ENCODE assay signal across 10 mouse cellular contexts in genomic region chr8:121570335-121570734, GRCm38 (mm10). TPM values are rescaled to one million over a fixed set of nuclear protein-coding genes. Genes with fewer than 3 reads are reported as not detected.
DNase-seq lines count a peak whose midpoint lies in the region; ATAC-seq lines count a peak whose summit lies in the region.
"Had no signal": no experiment of that assay in that cellular context is flagged by ENCODE, and none has a peak within 500 bp of the region (broad histone marks: within the 10 kb centered on the region; RNA-seq: fewer than 3 reads in every experiment).

No protein-coding gene starts in this region.

- H3K9ac ChIP-seq in liver, embryonic 15.5 days: no peak overlapping the region

- peaks cover 59% of the 10 kb centered on the region for H3K4me1 ChIP-seq in liver, embryonic 15.5 days (replicated peaks)

- H3K27ac ChIP-seq in liver, embryonic 15.5 days (replicated peaks): peak overlapping the region; percentile 7; the same call in 1 of the 2 replicates

- H3K4me2 ChIP-seq in liver, embryonic 15.5 days: peak overlapping the region; percentile 54

- ATAC-seq in liver, embryonic 15.5 days (ENCODE audit: insufficient read depth): peak; percentile 10; the same call in 1 of the 2 replicates
- no peak for ATAC-seq in CD4-positive, CD25-positive, alpha-beta regulatory T cell, adult 4 months

- H3K27me3 ChIP-seq in liver, embryonic 15.5 days: no peaks in the 10 kb centered on the region

- WGBS in liver, embryonic 15.5 days (ENCODE audit: insufficient replicate concordance): 43% methylated on average over 21 of the region's 21 CpGs

- H3K9me3 ChIP-seq in liver, embryonic 15.5 days (replicated peaks): no peaks in the 10 kb centered on the region

- 0 out of 2 replicates have a peak, but pooled peaks cover 5% of the 10 kb centered on the region for H3K36me3 ChIP-seq in liver, embryonic 15.5 days (replicated peaks)

- H3K4me3 ChIP-seq in liver, embryonic 15.5 days (replicated peaks): peak overlapping the region; percentile 18

- DNase-seq in adrenal gland, adult 2 months: peak; percentile 79
- DNase-seq in adrenal gland, postnatal 4 days (ENCODE audit: low spot score in 2 of 2): no peak
- peak; percentile 55 for DNase-seq in right cerebral cortex, adult 18-20 months
- no peak for DNase-seq in right cerebral cortex, postnatal 14 days
- peak; percentile 74 for DNase-seq in skeletal muscle tissue, adult 2 months (ENCODE audit: low read depth, low spot score)
- no peak for DNase-seq in neural tube, embryonic 10.5 days (ENCODE audit: extremely low spot score, low spot score)

RNA-seq across cellular contexts. Expression of gene Fbxo31, which starts 8.3 kb away (rescaled TPM):
- total RNA-seq in adrenal gland, adult 2 months (2021): 10 to 100 TPM; 35.1 to 40.0 TPM
- polyA plus RNA-seq in adrenal gland, adult 2 months (2012; rRNA removed): 61.4 and 73.9 TPM in 2 replicates
- total RNA-seq in adrenal gland, postnatal 4 days (2021): 10 to 100 TPM; 25.5 to 30.5 TPM
- 8.5 and 9.1 TPM in 2 replicates for polyA plus RNA-seq in liver, embryonic 15.5 days (2015; fragmentation: Nextera tagmentation; extraction: Ambion mirVana)
- 1 to 10 TPM; 2.6 to 2.8 TPM for polyA plus RNA-seq in CD4-positive, CD25-positive, alpha-beta regulatory T cell, adult 4 months (2017; shearing (Covaris generic))

RNA-seq across cellular contexts. Expression of gene Map1lc3b, which starts 19.8 kb away (rescaled TPM):
- total RNA-seq in adrenal gland, adult 2 months (2021): 100 to 1,000 TPM; 169 to 183 TPM
- 92.0 and 145 TPM in 2 replicates for polyA plus RNA-seq in adrenal gland, adult 2 months (2012; rRNA removed)
- 100 to 1,000 TPM; 131 to 133 TPM for total RNA-seq in adrenal gland, postnatal 4 days (2021)
- 136 and 139 TPM in 2 replicates for polyA plus RNA-seq in liver, embryonic 15.5 days (2015; fragmentation: Nextera tagmentation; extraction: Ambion mirVana)
- polyA plus RNA-seq in CD4-positive, CD25-positive, alpha-beta regulatory T cell, adult 4 months (2017; shearing (Covaris generic)): 100 to 1,000 TPM; 505 to 519 TPM

RNA-seq across cellular contexts. Expression of gene 1700018B08Rik, which starts 26.2 kb away (rescaled TPM):
- total RNA-seq in adrenal gland, adult 2 months (2021): not detected
- not detected in 2 replicates for polyA plus RNA-seq in adrenal gland, adult 2 months (2012; rRNA removed)
- total RNA-seq in adrenal gland, postnatal 4 days (2021): not detected
- polyA plus RNA-seq in liver, embryonic 15.5 days (2015; fragmentation: Nextera tagmentation; extraction: Ambion mirVana): not detected in 2 replicates
- polyA plus RNA-seq in CD4-positive, CD25-positive, alpha-beta regulatory T cell, adult 4 months (2017; shearing (Covaris generic)): not detected
- total RNA-seq: left cerebral cortex, postnatal 25 days had no signal
- polyA plus RNA-seq: urinary bladder, adult 2 months had no signal

Comparison
In these comparisons a context has a peak if more than half of its experiments do, and no peak if none do; other contexts are left out.
1. DNase-seq: peak in adrenal gland, adult 2 months (single experiment), right cerebral cortex, adult 18-20 months (single experiment) and skeletal muscle tissue, adult 2 months (single experiment); none in adrenal gland, postnatal 4 days (0 of 2), right cerebral cortex, postnatal 14 days (single experiment) and neural tube, embryonic 10.5 days (single experiment).